Mouse (Mus musculus): ENCODE data around the gene Syt5. TPM values are rescaled to one million over a fixed set of nuclear protein-coding genes. Genes with fewer than 3 reads are reported as not detected.
A peak's percentile ranks its signal among the peaks of the same experiment; 100 is the strongest.
"Not testable (repeated sequence)": the region's sequence is repeated elsewhere in the genome, so short reads cannot be mapped to it uniquely, and the experiment has no call there.

Syt5 gene
- polyA plus RNA-seq, 1 experiment, result 0.22 TPM

DNA sequence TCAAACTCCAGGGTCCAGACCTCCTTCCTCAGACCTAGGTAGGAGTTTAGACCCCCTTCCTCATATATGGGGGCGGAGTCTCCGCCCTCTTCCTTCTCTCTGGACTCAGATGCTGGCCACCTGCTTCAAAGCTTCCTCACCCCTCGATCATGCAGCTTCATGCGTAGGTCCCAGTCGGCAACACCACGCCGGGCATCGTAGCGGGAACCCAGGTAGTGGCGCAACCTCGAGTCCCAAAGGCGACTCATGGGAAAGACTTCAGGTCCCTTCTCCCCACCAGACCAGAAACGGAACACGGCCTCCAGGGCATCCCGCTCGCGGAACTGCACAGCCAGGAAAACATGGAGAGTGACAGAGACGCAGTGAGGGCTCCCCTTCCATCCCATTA, 20.0 kb downstream of the Syt5 start:
- no peaks in the 10 kb centered on the region for H3K36me3 ChIP-seq (ENCODE audit: control insufficient read depth, insufficient read depth)
- no peak overlapping the region for H3ac ChIP-seq (ENCODE audit: control insufficient read depth, insufficient read length)
- no peaks in the 10 kb centered on the region for H3K27me3 ChIP-seq (ENCODE audit: control insufficient read depth, insufficient read depth, insufficient read length)
- no peaks in the 10 kb centered on the region for H3K79me2 ChIP-seq (ENCODE audit: control insufficient read depth, insufficient read depth)
- no peak overlapping the region for H3K4me2 ChIP-seq (ENCODE audit: low read depth)
- no peak overlapping the region for H3K4me3 ChIP-seq
- no peak for TF ChIP-seq SRF (IDR thresholded peaks at IDR 0.05; ENCODE audit: control insufficient read depth, insufficient read length, low read depth)
- TF ChIP-seq POLR2AphosphoS2 (IDR thresholded peaks at IDR 0.05; ENCODE audit: insufficient read length, low read depth), result no peak
- no peak for TF ChIP-seq POLR2A (IDR thresholded peaks at IDR 0.05; ENCODE audit: insufficient read length, low read depth)
- TF ChIP-seq TCF3 (IDR thresholded peaks at IDR 0.05; ENCODE audit: insufficient read length, low read depth), result no peak
- no peak for TF ChIP-seq TCF12 (IDR thresholded peaks at IDR 0.05; ENCODE audit: insufficient read depth, poor library complexity, severe bottlenecking)
- no peak for TF ChIP-seq MAX (IDR thresholded peaks at IDR 0.05; ENCODE audit: low read depth)
- no peak for TF ChIP-seq MYOG (IDR thresholded peaks at IDR 0.05; ENCODE audit: control insufficient read depth in 1 of 3, insufficient read depth in 1 of 3, insufficient read length in 2 of 3, low read depth in 2 of 3)
- no peak for TF ChIP-seq E2F4 (IDR thresholded peaks at IDR 0.05; ENCODE audit: insufficient read depth)
- TF ChIP-seq REST (IDR thresholded peaks at IDR 0.05; ENCODE audit: insufficient read depth, insufficient read length), result no peak
- no peak for TF ChIP-seq MYOD1 (IDR thresholded peaks at IDR 0.05; ENCODE audit: control insufficient read depth in 1 of 3, insufficient read length in 2 of 3, low read depth in 2 of 3)
- no peak for TF ChIP-seq USF1 (IDR thresholded peaks at IDR 0.05; ENCODE audit: low read depth)

DNA sequence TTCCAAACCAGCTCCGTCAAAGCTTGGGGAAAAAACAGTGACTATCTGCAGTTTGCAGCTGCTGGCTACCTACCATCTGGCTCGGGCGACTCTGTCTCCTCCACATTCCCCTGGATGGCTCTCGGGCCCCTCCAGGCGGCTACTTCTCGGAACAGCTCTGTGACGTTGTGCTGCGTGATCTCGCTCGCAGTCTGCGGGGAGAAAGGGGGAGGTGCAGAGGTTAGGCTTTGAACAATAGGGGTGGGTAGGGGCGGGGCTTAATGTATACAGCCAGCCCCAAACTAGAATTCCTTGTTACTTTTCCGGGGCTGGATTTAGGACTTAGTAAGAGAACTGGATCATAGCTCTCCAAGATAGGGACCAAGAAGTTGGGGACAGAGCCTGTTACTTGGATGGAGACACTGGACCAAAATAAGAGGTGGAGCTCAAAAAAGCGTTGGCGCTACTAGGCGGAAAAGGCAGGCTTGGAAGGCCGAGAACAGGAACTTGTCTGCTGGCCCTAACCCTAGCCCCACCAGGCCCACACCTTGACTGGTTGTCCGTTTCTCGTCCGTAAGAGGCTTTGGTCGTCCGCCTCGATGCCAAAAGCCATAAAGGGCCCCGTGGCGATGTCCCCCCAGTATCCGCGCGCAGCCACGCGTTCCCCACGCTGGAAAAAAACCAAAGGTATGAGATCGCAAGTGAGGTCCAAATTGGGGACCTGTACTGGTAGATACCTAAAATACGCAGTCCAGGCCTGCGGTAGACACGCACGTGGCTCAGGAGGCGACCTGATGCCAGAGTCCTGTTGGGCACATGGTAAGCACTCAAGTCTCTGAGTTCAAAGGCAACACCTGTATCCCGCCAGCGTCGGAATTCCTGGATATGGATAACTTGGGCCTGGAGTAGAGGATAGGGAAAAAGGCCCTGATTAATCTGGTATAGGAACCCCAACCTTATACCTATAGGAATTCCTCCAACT, 20.7 kb downstream of the Syt5 start:
- Histone ChIP-seq H3K4me3 (no peak overlapping the region), H3K36me3 (ENCODE audit: control insufficient read depth, insufficient read depth) (no peaks in the 10 kb centered on the region), H3K27me3 (ENCODE audit: control insufficient read depth, insufficient read depth, insufficient read length) (no peaks in the 10 kb centered on the region), H3K4me2 (ENCODE audit: low read depth) (peak overlapping the region; percentile 59), H3ac (ENCODE audit: control insufficient read depth, insufficient read length) (no peak overlapping the region), H3K79me2 (ENCODE audit: control insufficient read depth, insufficient read depth) (no peaks in the 10 kb centered on the region)
- TF ChIP-seq POLR2A (IDR thresholded peaks at IDR 0.05; ENCODE audit: insufficient read length, low read depth), result no peak
- no peak for TF ChIP-seq CEBPB (IDR thresholded peaks at IDR 0.05; ENCODE audit: insufficient read depth, poor library complexity, severe bottlenecking)
- no peak for TF ChIP-seq TCF3 (IDR thresholded peaks at IDR 0.05; ENCODE audit: insufficient read length, low read depth)
- TF ChIP-seq SRF (IDR thresholded peaks at IDR 0.05; ENCODE audit: control insufficient read depth, insufficient read length, low read depth), result no peak
- peak in 2 of 3 experiments; percentile 26 to 29 for TF ChIP-seq MYOD1 (IDR thresholded peaks at IDR 0.05; ENCODE audit: control insufficient read depth in 1 of 3, insufficient read length in 2 of 3, low read depth in 2 of 3)
- TF ChIP-seq MYOG (IDR thresholded peaks at IDR 0.05; ENCODE audit: control insufficient read depth in 1 of 3, insufficient read depth in 1 of 3, insufficient read length in 2 of 3, low read depth in 2 of 3), result peak in 1 of 3 experiments; percentile 29
- no peak for TF ChIP-seq REST (IDR thresholded peaks at IDR 0.05; ENCODE audit: insufficient read depth, insufficient read length)

DNA sequence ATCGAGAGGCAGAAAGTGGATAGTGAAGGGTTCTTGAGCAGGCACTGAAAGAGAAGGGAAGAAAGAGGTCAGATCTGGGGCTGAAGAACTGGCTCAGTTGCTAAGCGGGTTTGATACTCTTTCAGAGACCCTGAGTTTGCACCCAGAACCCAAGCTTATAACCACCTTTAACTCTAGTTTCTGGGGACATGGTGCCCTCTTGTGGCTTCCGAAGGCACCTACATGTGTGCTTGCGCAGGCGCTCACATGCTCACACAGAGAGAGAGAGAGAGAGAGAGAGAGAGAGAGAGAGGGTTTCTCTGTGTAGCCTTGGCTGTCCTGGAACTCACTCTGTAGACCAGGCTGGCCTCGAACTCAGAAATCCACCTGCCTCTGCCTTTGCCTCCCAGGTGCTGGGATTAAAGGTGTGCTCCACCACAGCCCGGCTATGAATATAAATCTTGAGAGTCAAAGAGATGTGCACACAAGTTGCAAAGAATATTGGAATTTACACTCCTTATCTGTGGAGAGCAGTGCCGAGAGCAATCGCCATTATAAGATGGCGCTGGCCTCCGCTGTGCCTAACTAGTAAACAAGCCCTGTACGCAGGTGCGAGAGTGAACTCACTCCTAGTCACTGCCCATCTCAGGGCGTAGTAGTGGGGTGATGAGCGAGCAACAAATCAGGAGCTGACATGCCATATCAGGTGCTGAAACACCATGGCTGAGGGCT, 23.0 kb downstream of the Syt5 start, which contains the start of gene Tnni3:
Tnni3 (minus strand) TSS at position 18 of the 711 bp plus-strand sequence.
- not testable (repeated sequence) for H3K4me2 ChIP-seq (ENCODE audit: low read depth); H3K79me2 ChIP-seq (ENCODE audit: control insufficient read depth, insufficient read depth); H3K36me3 ChIP-seq (ENCODE audit: control insufficient read depth, insufficient read depth); H3K27me3 ChIP-seq (ENCODE audit: control insufficient read depth, insufficient read depth, insufficient read length); H3K4me3 ChIP-seq; H3ac ChIP-seq (ENCODE audit: control insufficient read depth, insufficient read length)

DNA sequence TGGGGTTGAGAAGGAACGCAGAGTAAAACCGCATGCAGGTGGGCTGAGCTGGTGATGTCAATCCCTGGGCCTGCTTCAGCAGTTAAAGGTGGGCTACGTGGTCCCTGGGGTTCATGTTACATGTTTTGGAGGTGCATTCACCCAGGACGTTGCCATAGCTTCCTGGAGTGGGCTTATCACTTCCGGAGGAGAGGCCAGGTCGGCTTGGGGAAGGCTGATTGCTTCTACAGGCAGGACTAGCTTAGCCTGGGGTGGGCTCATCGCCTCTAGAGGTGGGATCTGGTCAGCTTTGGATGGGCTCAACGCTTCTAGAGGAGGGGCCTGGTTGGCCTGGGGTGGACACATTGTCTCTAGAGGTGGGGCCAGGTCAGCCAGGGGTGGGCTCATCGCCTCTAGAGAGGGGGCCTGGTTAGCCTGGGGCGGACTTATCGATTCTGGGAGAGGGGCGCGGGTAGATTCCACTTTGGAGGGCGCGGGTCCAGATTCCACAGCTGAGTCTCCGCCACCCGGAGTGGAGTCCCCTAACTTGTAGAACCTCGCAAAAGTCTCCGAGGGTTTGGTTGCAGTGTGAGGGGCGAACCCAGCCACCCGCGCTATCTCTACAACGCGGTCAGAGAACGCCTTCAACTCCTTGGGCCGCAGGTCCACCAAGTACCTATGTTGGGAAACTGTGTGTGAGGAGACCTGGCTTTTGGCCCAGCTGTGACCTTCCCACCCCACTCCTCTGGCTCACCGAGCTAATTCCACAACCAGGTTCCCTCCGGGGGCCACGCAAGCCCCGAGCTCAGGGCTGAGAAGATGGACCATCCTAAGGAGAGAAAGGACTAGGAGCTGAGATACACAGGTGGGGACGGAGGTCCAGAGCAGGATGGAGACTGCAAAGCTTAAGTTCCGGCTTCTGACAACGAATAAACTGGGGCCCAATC, 23.9 kb downstream of the Syt5 start:
- no peak for TF ChIP-seq E2F4 (IDR thresholded peaks at IDR 0.05; ENCODE audit: insufficient read depth)
- Histone ChIP-seq H3K4me2 (ENCODE audit: low read depth) (no peak overlapping the region), H3ac (ENCODE audit: control insufficient read depth, insufficient read length) (no peak overlapping the region), H3K79me2 (ENCODE audit: control insufficient read depth, insufficient read depth) (no peaks in the 10 kb centered on the region), H3K36me3 (ENCODE audit: control insufficient read depth, insufficient read depth) (no peaks in the 10 kb centered on the region), H3K4me3 (no peak overlapping the region), H3K27me3 (ENCODE audit: control insufficient read depth, insufficient read depth, insufficient read length) (no peaks in the 10 kb centered on the region)

DNA sequence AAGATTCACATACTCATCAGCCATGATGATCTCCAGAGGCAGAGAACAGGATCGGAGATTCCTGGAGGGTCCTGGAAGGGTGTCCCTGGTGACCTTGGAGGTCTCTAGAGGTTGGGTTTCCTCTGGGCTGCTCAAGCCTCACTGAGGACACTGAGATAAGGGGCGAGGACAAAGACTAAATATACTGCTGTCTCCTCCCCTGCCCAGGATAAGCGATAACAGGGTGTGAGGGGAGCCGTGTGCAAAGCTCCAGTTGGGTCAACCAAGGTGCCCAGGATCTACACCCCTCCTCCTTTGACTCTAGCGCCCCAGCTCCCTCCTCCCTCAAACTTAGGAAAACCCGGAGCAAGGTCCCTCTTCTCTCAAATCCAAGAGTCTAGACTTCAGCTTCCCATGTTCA, 25.0 kb downstream of the Syt5 start:
- H3ac ChIP-seq (ENCODE audit: control insufficient read depth, insufficient read length), result no peak overlapping the region
- no peak for TF ChIP-seq SRF (IDR thresholded peaks at IDR 0.05; ENCODE audit: control insufficient read depth, insufficient read length, low read depth)
- no peak for TF ChIP-seq TCF3 (IDR thresholded peaks at IDR 0.05; ENCODE audit: insufficient read length, low read depth)
- TF ChIP-seq E2F4 (IDR thresholded peaks at IDR 0.05; ENCODE audit: insufficient read depth), result no peak
- TF ChIP-seq POLR2AphosphoS2 (IDR thresholded peaks at IDR 0.05; ENCODE audit: insufficient read length, low read depth), result no peak
- no peak for TF ChIP-seq MYOD1 (IDR thresholded peaks at IDR 0.05; ENCODE audit: control insufficient read depth in 1 of 3, insufficient read length in 2 of 3, low read depth in 2 of 3)
- TF ChIP-seq POLR2A (IDR thresholded peaks at IDR 0.05; ENCODE audit: insufficient read length, low read depth), result no peak
- no peak for TF ChIP-seq REST (IDR thresholded peaks at IDR 0.05; ENCODE audit: insufficient read depth, insufficient read length)
- TF ChIP-seq USF1 (IDR thresholded peaks at IDR 0.05; ENCODE audit: low read depth), result no peak
- TF ChIP-seq MAX (IDR thresholded peaks at IDR 0.05; ENCODE audit: low read depth), result no peak
- no peak for TF ChIP-seq CEBPB (IDR thresholded peaks at IDR 0.05; ENCODE audit: insufficient read depth, poor library complexity, severe bottlenecking)
- no peak for TF ChIP-seq TCF12 (IDR thresholded peaks at IDR 0.05; ENCODE audit: insufficient read depth, poor library complexity, severe bottlenecking)
- no peak for TF ChIP-seq MYOG (IDR thresholded peaks at IDR 0.05; ENCODE audit: control insufficient read depth in 1 of 3, insufficient read depth in 1 of 3, insufficient read length in 2 of 3, low read depth in 2 of 3)
- no peaks in the 10 kb centered on the region for H3K36me3 ChIP-seq (ENCODE audit: control insufficient read depth, insufficient read depth)
- no peak overlapping the region for H3K4me2 ChIP-seq (ENCODE audit: low read depth)
- H3K27me3 ChIP-seq (ENCODE audit: control insufficient read depth, insufficient read depth, insufficient read length), result no peaks in the 10 kb centered on the region
- no peak overlapping the region for H3K4me3 ChIP-seq
- H3K79me2 ChIP-seq (ENCODE audit: control insufficient read depth, insufficient read depth), result no peaks in the 10 kb centered on the region
